Mouse (Mus musculus) bone marrow macrophage, adult 2 months (primary cell): ENCODE measurements around the gene Spag6.

Experiments used
- CTCF ChIP-seq: IDR thresholded peaks from 2 replicates; pipeline ENCODE4 v1.5.1; 2012; ENCODE audit warnings: low read depth, mild to moderate bottlenecking, low read length, moderate library complexity
- POLR2A ChIP-seq: IDR thresholded peaks from 2 replicates; pipeline ENCODE4 v1.6.1; 2012; ENCODE audit warnings: mild to moderate bottlenecking, low read depth, low read length, borderline replicate concordance

GRCm38 (mm10) chr2:18689064-18689921 is 4.5 kb upstream of the Spag6 start:
- no peak for TF ChIP-seq CTCF
- no peak for TF ChIP-seq POLR2A
